Mouse (Mus musculus) natural killer cell, adult 2 months (primary cell): ENCODE data around the gene Twf2.

Experiments used
- DNase-seq, 2 experiments: peaks; one replicate each; pipeline ENCODE4 v3.0.0; 2022; ENCODE audit warnings: low spot score in 2 of 2

Twf2 gene

GRCm38 (mm10) chr9:106237401-106237800, 34.5 kb downstream of the Twf2 start:
- DNase-seq, result no peak

- no peak for DNase-seq
Observed at GRCm38 (mm10) chr9:106237878-106238277, 35.0 kb downstream of the Twf2 start.

- DNase-seq, result no peak
Observed at GRCm38 (mm10) chr9:106241541-106242164, 38.7 kb downstream of the Twf2 start.

GRCm38 (mm10) chr9:106242813-106243488, 40.0 kb downstream of the Twf2 start:
- DNase-seq, result no peak

GRCm38 (mm10) chr9:106249550-106249949, 46.6 kb downstream of the Twf2 start:
- DNase-seq, result no peak

- no peak for DNase-seq
Observed at GRCm38 (mm10) chr9:106250245-106250644, 47.3 kb downstream of the Twf2 start.

- DNase-seq, result no peak
Observed at GRCm38 (mm10) chr9:106251066-106251465, 48.2 kb downstream of the Twf2 start.

GRCm38 (mm10) chr9:106254001-106254400, 51.1 kb downstream of the Twf2 start:
- DNase-seq, result no peak

- DNase-seq, result no peak
Observed at GRCm38 (mm10) chr9:106258412-106258811, 55.5 kb downstream of the Twf2 start.

GRCm38 (mm10) chr9:106258990-106259389, 56.1 kb downstream of the Twf2 start:
- DNase-seq, result no peak

- no peak for DNase-seq
Observed at GRCm38 (mm10) chr9:106261058-106261457, 58.1 kb downstream of the Twf2 start.

- no peak for DNase-seq
Observed at GRCm38 (mm10) chr9:106261491-106261890, 58.6 kb downstream of the Twf2 start.

GRCm38 (mm10) chr9:106262075-106262474, 59.2 kb downstream of the Twf2 start:
- no peak for DNase-seq

GRCm38 (mm10) chr9:106263381-106263924, 60.5 kb downstream of the Twf2 start:
- no peak for DNase-seq
